Mouse (Mus musculus) 3134 (cell line): ENCODE measurements around the gene 2010300C02Rik.

Experiments used
- DNase-seq: peaks from one replicate; pipeline ENCODE4 v3.0.0-alpha.2; 2011; ENCODE audit warnings: low spot score; ENCODE audit not compliant: insufficient read length; ENCODE audit errors: extremely low read depth

The 2010300C02Rik gene

GRCm38 (mm10) chr1:37711596-37712356 is 8.1 kb downstream of the 2010300C02Rik start:
- no peak for DNase-seq

- DNase-seq, result no peak
These were observed 8.8 kb downstream of the 2010300C02Rik start for GRCm38 (mm10) chr1:37711082-37711481.

GRCm38 (mm10) chr1:37709736-37710135 is 10.1 kb downstream of the 2010300C02Rik start:
- DNase-seq, result no peak

GRCm38 (mm10) chr1:37708270-37708955 is 11.5 kb downstream of the 2010300C02Rik start:
- no peak for DNase-seq

GRCm38 (mm10) chr1:37702326-37702725 is 17.6 kb downstream of the 2010300C02Rik start:
- no peak for DNase-seq

- DNase-seq, result no peak
These were observed 20.9 kb downstream of the 2010300C02Rik start for GRCm38 (mm10) chr1:37698852-37699439.

GRCm38 (mm10) chr1:37698186-37698839 is 21.6 kb downstream of the 2010300C02Rik start:
- DNase-seq, result no peak

- DNase-seq, result peak; percentile 84
These were observed 23.0 kb downstream of the 2010300C02Rik start for GRCm38 (mm10) chr1:37696918-37697317.

GRCm38 (mm10) chr1:37695732-37696131 is 24.2 kb downstream of the 2010300C02Rik start:
- no peak for DNase-seq

GRCm38 (mm10) chr1:37694417-37694816 is 25.5 kb downstream of the 2010300C02Rik start:
- no peak for DNase-seq

- no peak for DNase-seq
These were observed 28.7 kb downstream of the 2010300C02Rik start for GRCm38 (mm10) chr1:37691179-37691578.

GRCm38 (mm10) chr1:37690665-37691064 is 29.2 kb downstream of the 2010300C02Rik start:
- no peak for DNase-seq

GRCm38 (mm10) chr1:37689730-37690129 is 30.2 kb downstream of the 2010300C02Rik start:
- DNase-seq, result no peak

GRCm38 (mm10) chr1:37688351-37688750 is 31.5 kb downstream of the 2010300C02Rik start:
- DNase-seq, result no peak

GRCm38 (mm10) chr1:37687515-37687914 is 32.4 kb downstream of the 2010300C02Rik start:
- DNase-seq, result no peak

- no peak for DNase-seq
These were observed 32.9 kb downstream of the 2010300C02Rik start for GRCm38 (mm10) chr1:37686953-37687441.

GRCm38 (mm10) chr1:37678327-37679123 is 41.4 kb downstream of the 2010300C02Rik start:
- DNase-seq, result peak; percentile 41

GRCm38 (mm10) chr1:37676967-37677512 is 42.8 kb downstream of the 2010300C02Rik start:
- no peak for DNase-seq

GRCm38 (mm10) chr1:37675444-37675843 is 44.4 kb downstream of the 2010300C02Rik start:
- no peak for DNase-seq

GRCm38 (mm10) chr1:37674266-37674665 is 45.6 kb downstream of the 2010300C02Rik start:
- no peak for DNase-seq
